Mouse (Mus musculus) intestine, embryonic 16.5 days (tissue): ENCODE data around the gene Tbl3. TPM values are rescaled to one million over a fixed set of nuclear protein-coding genes. Genes with fewer than 3 reads are reported as not detected.

Experiments used
- ATAC-seq: fragments of 200-750 bp; cut with Nextera tagmentation; 2 replicates; pipeline ENCODE4 v1.8.0; 2017; ENCODE audit warnings: moderate TSS enrichment, moderate library complexity
- H3K27ac ChIP-seq: fragments of 300-500 bp; sonication (generic); 2 replicates; pipeline ENCODE4 v1.5.1; 2014; ENCODE audit warnings: mild to moderate bottlenecking, low read length
- H3K27me3 ChIP-seq: fragments of 300-500 bp; sonication (generic); replicated peaks from 2 replicates; pipeline ENCODE4 v1.6.1; 2014; ENCODE audit warnings: low read length, control low read depth, mixed read lengths; ENCODE audit not compliant: control insufficient read depth, insufficient read depth
- H3K36me3 ChIP-seq: fragments of 300-500 bp; sonication (generic); 2 replicates; pipeline ENCODE4 v1.6.1; 2014; ENCODE audit warnings: low read length, control low read depth; ENCODE audit not compliant: control insufficient read depth, insufficient read depth
- H3K4me1 ChIP-seq: fragments of 300-500 bp; sonication (generic); 2 replicates; pipeline ENCODE4 v1.6.1; 2014; ENCODE audit warnings: low read length, control low read depth, mixed read lengths; ENCODE audit not compliant: control insufficient read depth, insufficient read depth
- H3K4me2 ChIP-seq: fragments of 300-500 bp; sonication (generic); 2 replicates; pipeline ENCODE4 v1.6.1; 2014; ENCODE audit warnings: low read depth, low read length, control low read depth
- H3K4me3 ChIP-seq: fragments of 300-500 bp; sonication (generic); 2 replicates; pipeline ENCODE4 v1.5.1; 2014; ENCODE audit warnings: mild to moderate bottlenecking, low read length
- H3K9ac ChIP-seq: fragments of 300-500 bp; sonication (generic); 2 replicates; pipeline ENCODE4 v1.6.1; 2014; ENCODE audit warnings: low read depth, low read length
- H3K9me3 ChIP-seq: fragments of 300-500 bp; sonication (generic); 2 replicates; pipeline ENCODE4 v1.6.1; 2016; ENCODE audit warnings: low read length, control low read depth; ENCODE audit not compliant: control insufficient read depth
- WGBS: fragments of 180-500 bp; shearing (Covaris S2); extraction: QIAGEN DNeasy Blood & Tissue Kit; methylation state at CpG from one replicate; pipeline ENCODE4 v1.1.7; 2014; 5-methylcytosine and 5-hydroxymethylcytosine counted together
- polyA plus RNA-seq: library from polyadenylated mRNA; unstranded; fragments of >200 nt; fragmentation: Nextera tagmentation; extraction: Ambion mirVana; gene quantifications from 2 replicates; pipeline ENCODE4 v1.2.1, GENCODE M21; 2015

Tbl3 gene
- polyA plus RNA-seq, 1 experiment from 2014 or later: 68.4 TPM

DNA sequence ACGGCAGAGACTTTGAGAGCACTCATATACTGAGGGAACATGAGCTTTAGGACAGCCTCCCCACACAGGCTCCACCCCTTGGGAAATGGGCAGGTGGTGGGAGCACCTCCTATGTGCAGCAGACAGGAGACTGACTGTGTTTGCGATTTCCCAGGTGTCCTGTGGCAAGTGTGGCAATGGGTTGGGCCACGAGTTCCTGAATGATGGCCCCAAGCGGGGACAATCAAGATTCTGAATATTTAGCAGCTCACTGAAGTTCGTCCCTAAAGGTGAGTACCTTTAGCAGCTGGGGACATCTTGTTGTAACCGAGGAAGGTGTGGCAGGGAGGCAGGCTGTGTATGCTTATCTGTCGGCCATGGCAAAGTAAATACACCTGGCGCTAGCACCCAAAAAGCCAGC is 32.5 kb upstream of the Tbl3 start:
- WGBS: 64% methylated on average over 8 of the region's 8 CpGs
- H3K36me3 ChIP-seq: no peaks in the 10 kb centered on the region
- H3K27me3 ChIP-seq: no peaks in the 10 kb centered on the region
- H3K27ac ChIP-seq: 0 out of 2 replicates have a peak overlapping the region, but pooled peaks have one; percentile 8
- no peak for ATAC-seq
- no peaks in the 10 kb centered on the region for H3K9me3 ChIP-seq
- no peak overlapping the region for H3K4me2 ChIP-seq
- no peak overlapping the region for H3K4me3 ChIP-seq
- no peak overlapping the region for H3K9ac ChIP-seq
- H3K4me1 ChIP-seq: peaks cover 18% of the 10 kb centered on the region

DNA sequence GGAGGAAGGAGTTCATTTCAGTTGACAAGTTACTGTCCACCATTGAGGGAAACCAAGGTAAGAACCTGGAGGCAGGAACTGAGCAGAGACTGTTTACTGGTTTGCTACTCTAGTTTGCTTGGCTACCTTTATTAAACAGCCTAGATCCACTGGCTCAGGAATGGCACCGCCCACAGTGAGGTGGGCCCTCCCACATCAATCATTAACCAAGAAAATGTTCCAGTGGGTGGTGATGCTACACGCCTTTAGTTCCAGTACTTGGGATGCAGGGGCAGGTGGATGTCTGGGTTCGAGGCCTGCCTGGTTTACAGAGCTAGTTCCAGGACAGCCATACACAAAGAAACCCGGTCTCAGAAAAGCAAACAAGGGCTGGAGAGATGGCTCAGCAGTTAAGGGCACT is 30.8 kb upstream of the Tbl3 start:
- H3K4me2 ChIP-seq: no peak overlapping the region
- 73% methylated on average over 4 of the region's 4 CpGs for WGBS
- no peak overlapping the region; the same call in 1 of the 2 replicates for H3K4me3 ChIP-seq

DNA sequence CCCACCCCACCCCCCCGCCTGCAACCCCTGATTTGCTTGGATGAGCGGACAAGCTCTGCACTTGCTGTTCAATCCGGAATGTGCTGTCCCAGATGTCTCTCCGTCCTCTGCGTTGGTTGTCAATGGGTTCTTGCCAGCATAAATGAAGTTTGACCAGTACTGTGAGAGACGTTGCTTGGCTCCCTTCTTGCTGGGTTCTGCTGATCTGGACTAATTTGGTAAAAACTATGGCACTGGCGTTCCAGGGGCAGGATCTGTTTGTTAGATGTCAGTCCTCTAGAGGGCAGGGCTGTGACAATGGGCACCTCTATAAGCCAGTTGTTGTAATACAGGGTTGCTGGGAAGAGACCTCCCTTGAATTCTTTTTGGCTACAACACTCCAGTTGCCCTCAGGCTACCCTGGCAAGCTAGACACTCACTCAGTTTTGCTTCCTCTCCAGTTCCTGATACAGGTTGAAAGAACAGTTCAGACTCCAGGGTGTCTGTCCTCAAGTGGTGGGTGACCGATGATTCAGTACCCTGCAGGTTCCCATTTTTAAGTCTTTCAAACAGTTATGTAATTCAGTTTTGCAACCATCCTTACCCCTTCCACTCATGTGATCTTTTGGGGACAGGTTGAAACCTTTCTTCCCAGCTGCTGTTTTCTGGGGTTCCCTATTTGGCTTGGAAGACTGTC is 29.8 kb upstream of the Tbl3 start:
- Histone ChIP-seq H3K9me3 (no peaks in the 10 kb centered on the region), H3K36me3 (no peaks in the 10 kb centered on the region), H3K27ac (no peak overlapping the region), H3K9ac (peak overlapping the region; percentile 81), H3K27me3 (no peaks in the 10 kb centered on the region), H3K4me1 (peaks cover 18% of the 10 kb centered on the region), H3K4me3 (peak overlapping the region; percentile 71), H3K4me2 (peak overlapping the region; percentile 91)
- ATAC-seq: no peak
- 29% methylated on average over 8 of the region's 8 CpGs for WGBS

More for the DNA sequence above, 30.8 kb upstream of the Tbl3 start:
- Histone ChIP-seq H3K27ac (no peak overlapping the region), H3K27me3 (no peaks in the 10 kb centered on the region), H3K36me3 (no peaks in the 10 kb centered on the region), H3K9me3 (no peaks in the 10 kb centered on the region), H3K4me1 (peaks cover 18% of the 10 kb centered on the region), H3K9ac (no peak overlapping the region)
- no peak for ATAC-seq

DNA sequence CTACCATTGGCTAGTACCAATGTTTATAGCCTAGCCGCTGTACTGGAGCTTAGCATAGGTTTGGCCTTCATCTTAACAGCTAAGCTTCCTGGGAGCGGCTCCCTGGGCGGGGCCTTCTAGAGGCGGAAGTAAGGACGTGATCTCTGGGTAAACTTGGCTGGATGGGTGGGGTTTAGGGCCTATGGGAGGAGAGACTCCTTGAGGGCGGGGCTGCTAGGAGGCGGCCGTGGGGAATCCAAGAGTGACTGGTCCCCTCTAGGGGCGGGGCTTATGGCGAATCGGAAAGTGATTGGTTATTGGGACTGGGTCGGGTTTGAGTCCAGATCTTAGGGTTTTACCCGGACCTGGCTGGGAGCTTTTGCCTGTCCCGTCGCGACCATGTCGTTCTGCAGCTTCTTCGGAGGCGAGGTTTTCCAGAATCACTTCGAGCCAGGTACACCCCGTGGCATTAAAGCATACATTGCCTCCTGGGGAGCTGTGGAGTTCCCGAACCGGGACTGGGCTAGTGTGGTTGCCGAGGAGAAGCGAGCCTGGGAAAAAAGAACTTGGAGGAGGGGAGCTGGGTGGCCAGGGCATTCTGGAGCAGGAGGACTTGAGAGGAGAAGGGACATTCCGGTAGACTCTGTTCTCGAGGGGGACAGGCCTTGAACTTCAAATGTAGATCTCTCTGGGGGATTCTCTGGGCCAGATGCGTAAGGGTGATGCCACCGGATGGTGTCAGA is 29.0 kb upstream of the Tbl3 start, which contains the start of gene Msrb1:
Gene Msrb1 (plus strand): TSS at position 313 of the 722 bp plus-strand sequence.
- H3K4me2 ChIP-seq: peak within 1 kb of the TSS; percentile 91
- no peaks in the 10 kb centered on the region for H3K27me3 ChIP-seq
- WGBS: under 1% methylated on average over 29 of the region's 29 CpGs
- peaks cover 18% of the 10 kb centered on the region for H3K4me1 ChIP-seq
- H3K9ac ChIP-seq: peak within 1 kb of the TSS; percentile 81
- H3K9me3 ChIP-seq: no peaks in the 10 kb centered on the region
- no peaks in the 10 kb centered on the region for H3K36me3 ChIP-seq
- H3K4me3 ChIP-seq: peak within 1 kb of the TSS; percentile 71
- ATAC-seq: peak; percentile 97
- H3K27ac ChIP-seq: peak within 1 kb of the TSS; percentile 83

DNA sequence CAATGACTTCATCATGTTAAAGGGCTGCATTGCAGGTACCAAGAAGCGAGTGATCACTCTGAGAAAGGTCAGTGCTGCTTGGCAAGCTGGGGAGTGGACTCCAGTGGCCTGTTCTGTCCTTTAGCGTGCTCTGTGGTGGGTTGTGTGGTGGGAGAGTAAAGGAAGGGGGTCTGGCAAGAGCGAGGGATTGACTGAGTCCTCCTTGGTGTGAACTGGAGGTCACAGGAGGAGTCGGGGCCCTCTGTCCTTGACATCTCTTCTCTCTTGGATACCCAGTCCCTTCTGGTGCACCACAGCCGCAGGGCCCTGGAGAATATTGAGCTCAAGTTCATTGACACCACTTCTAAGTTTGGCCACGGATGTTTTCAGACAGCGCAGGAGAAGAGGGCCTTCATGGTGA is 28.0 kb upstream of the Tbl3 start:
- WGBS: 86% methylated on average over 7 of the region's 7 CpGs
- Histone ChIP-seq H3K4me1 (peaks cover 18% of the 10 kb centered on the region), H3K27ac (peak overlapping the region; percentile 83; the same call in 1 of the 2 replicates), H3K36me3 (no peaks in the 10 kb centered on the region), H3K9ac (no peak overlapping the region; the same call in 1 of the 2 replicates), H3K9me3 (no peaks in the 10 kb centered on the region), H3K4me3 (no peak overlapping the region), H3K27me3 (no peaks in the 10 kb centered on the region), H3K4me2 (no peak overlapping the region; the same call in 1 of the 2 replicates)
- ATAC-seq: no peak

DNA sequence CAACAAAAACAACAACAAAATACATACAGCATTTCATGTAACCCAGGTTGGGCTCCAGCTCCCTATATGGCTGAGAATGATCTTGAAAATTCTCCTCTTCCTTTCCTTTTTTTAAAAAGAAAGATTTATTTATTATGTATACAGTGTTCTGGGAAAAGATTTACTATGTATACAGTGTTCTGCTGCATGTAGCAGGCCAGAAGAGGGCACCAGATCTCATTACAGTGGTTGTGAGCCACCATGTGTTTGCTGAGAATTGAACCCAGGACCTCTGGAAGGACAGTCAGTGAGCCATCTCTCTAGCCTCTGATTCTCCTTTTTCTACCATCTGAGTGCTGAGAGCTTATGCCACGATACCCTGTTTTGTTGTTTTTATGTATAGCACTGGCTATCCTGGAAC is 27.1 kb upstream of the Tbl3 start:
- Histone ChIP-seq H3K9me3 (no peaks in the 10 kb centered on the region), H3K4me1 (peaks cover 18% of the 10 kb centered on the region), H3K36me3 (no peaks in the 10 kb centered on the region), H3K9ac (no peak overlapping the region), H3K4me2 (no peak overlapping the region), H3K27me3 (no peaks in the 10 kb centered on the region), H3K4me3 (no peak overlapping the region), H3K27ac (no peak overlapping the region)
- ATAC-seq: no peak
- WGBS: 83% methylated on average over 1 of the region's 1 CpGs

DNA sequence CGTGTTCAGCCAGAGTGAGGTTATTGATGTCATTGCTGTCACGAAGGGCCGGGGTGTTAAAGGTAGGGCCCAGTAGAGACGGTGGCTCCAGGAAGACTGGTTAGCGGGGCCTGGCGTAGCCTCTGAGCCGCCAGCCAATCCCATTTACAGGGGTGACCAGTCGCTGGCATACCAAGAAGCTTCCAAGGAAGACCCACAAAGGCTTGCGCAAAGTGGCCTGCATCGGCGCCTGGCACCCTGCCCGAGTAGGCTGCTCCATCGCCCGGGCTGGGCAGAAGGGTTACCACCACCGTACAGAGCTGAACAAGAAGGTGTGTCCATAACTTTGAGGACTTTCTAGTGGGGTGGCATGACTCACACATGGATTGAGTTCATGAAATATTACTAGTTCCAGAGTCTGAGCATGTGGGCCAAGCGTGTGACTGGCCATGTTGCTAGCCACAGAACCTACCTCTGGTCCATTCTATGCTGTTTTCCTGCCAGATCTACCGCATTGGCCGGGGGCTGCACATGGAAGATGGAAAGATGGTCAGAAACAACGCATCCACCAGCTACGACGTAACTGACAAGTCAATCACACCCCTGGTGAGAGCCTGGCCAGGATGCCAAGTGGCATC is 26.1 kb upstream of the Tbl3 start:
- Histone ChIP-seq H3K27me3 (no peaks in the 10 kb centered on the region), H3K4me2 (no peak overlapping the region), H3K4me3 (no peak overlapping the region), H3K9ac (no peak overlapping the region), H3K9me3 (no peaks in the 10 kb centered on the region), H3K27ac (no peak overlapping the region), H3K36me3 (no peaks in the 10 kb centered on the region), H3K4me1 (peaks cover 18% of the 10 kb centered on the region)
- no peak for ATAC-seq
- 90% methylated on average over 21 of the region's 21 CpGs for WGBS

DNA sequence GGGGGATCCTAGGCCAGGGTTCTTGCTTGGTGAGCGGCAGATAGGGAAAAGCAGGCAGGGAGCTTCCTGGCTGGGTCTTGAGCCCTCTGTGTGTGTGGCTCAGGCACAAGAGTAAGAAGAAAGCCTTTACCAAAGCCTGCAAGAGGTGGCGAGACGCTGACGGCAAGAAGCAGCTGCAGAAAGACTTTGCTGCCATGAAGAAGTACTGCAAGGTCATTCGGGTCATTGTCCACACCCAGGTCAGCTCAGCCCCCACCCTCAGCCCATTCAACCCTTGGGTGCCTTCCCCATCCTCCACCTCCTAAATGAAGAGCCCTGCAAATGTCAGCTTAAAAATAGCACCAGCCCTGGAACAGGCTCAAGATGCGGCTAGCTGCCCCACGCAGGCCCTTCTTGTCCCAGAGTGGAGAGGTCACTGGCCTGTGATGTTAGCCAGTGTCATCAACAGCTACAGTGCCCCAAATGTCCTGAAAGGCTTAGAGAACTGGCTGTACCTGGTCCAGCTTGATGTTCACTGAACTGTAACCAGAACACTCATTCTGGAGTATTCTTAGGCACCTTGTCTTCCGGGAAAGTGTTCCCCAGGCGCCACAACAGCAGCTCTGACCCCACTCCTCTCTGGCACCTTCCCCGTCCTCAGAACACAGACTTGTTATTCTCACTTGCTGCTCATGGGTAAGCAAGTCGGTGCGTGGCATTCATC is 24.9 kb upstream of the Tbl3 start:
- ATAC-seq: no peak
- Histone ChIP-seq H3K27me3 (no peaks in the 10 kb centered on the region), H3K4me1 (peaks cover 9% of the 10 kb centered on the region), H3K4me2 (no peak overlapping the region), H3K9me3 (no peaks in the 10 kb centered on the region), H3K36me3 (no peaks in the 10 kb centered on the region), H3K27ac (no peak overlapping the region), H3K4me3 (no peak overlapping the region), H3K9ac (0 out of 2 replicates have a peak overlapping the region, but pooled peaks have one; percentile 44)
- WGBS: 81% methylated on average over 12 of the region's 12 CpGs

DNA sequence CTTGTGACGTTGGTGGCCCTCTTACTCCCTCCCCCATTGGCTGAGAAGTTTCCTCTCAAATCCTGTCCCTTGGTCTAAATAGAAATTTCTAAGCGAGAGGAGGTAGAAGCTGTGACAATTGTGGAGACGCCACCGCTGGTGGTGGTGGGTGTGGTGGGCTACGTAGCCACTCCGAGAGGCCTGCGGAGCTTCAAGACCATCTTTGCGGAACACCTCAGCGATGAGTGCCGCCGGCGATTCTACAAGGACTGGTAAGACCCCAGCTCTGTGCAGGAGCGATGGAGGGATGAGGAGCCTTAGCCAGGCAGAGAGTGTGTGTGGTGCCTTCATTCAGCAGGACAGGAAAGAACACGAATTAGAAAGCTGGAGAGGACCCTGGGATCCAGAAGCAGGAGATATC is 23.3 kb upstream of the Tbl3 start:
- Histone ChIP-seq H3K4me2 (no peak overlapping the region), H3K4me3 (no peak overlapping the region), H3K4me1 (peaks cover 1% of the 10 kb centered on the region; the same call in 1 of the 2 replicates), H3K27me3 (no peaks in the 10 kb centered on the region), H3K27ac (no peak overlapping the region), H3K9ac (no peak overlapping the region), H3K36me3 (no peaks in the 10 kb centered on the region), H3K9me3 (no peaks in the 10 kb centered on the region)
- WGBS: 82% methylated on average over 14 of the region's 14 CpGs
- ATAC-seq: no peak
